Mouse (Mus musculus) kidney, embryonic 16.5 days (tissue): ENCODE measurements at regions not wholly inside any gene's neighbourhood (a gene's known extent, or its start where the extent isn't known, plus 50 kb on each side); places are given as distances from the start of the nearest gene placed in this dataset.

Experiments used
- ATAC-seq: fragments of 200-750 bp; cut with Nextera tagmentation; 2 replicates; pipeline ENCODE4 v1.8.0; 2017; ENCODE audit warnings: moderate TSS enrichment; ENCODE audit not compliant: low FRiP score, low TSS enrichment
- H3K27ac ChIP-seq: fragments of 300-500 bp; sonication (generic); 2 replicates; pipeline ENCODE4 v1.5.1; 2014; ENCODE audit warnings: low read length
- H3K27me3 ChIP-seq: fragments of 300-500 bp; sonication (generic); 2 replicates; pipeline ENCODE4 v1.6.1; 2014; ENCODE audit warnings: low read length, control low read depth, mixed read lengths; ENCODE audit not compliant: insufficient read depth
- H3K36me3 ChIP-seq: fragments of 300-500 bp; sonication (generic); 2 replicates; pipeline ENCODE4 v1.6.1; 2014; ENCODE audit warnings: low read length, control low read depth, mixed read lengths; ENCODE audit not compliant: insufficient read depth
- H3K4me1 ChIP-seq: fragments of 300-500 bp; sonication (generic); 2 replicates; pipeline ENCODE4 v1.6.1; 2014; ENCODE audit warnings: low read length, control low read depth, mixed read lengths; ENCODE audit not compliant: insufficient read depth
- H3K4me2 ChIP-seq: fragments of 300-500 bp; sonication (generic); replicated peaks from 2 replicates; pipeline ENCODE4 v1.6.1; 2014; ENCODE audit warnings: low read depth, low read length
- H3K4me3 ChIP-seq: fragments of 300-500 bp; sonication (generic); 2 replicates; pipeline ENCODE4 v1.5.1; 2014; ENCODE audit warnings: mild to moderate bottlenecking, low read length
- H3K9ac ChIP-seq: fragments of 300-500 bp; sonication (generic); replicated peaks from 2 replicates; pipeline ENCODE4 v1.6.1; 2014; ENCODE audit warnings: low read length
- H3K9me3 ChIP-seq: fragments of 300-500 bp; sonication (generic); 2 replicates; pipeline ENCODE4 v1.6.1; 2016; ENCODE audit warnings: low read length, control low read depth
- WGBS: fragments of 180-500 bp; shearing (Covaris S2); extraction: QIAGEN DNeasy Blood & Tissue Kit; methylation state at CpG from one replicate; pipeline ENCODE4 v1.1.7; 2014; 5-methylcytosine and 5-hydroxymethylcytosine counted together

DNA sequence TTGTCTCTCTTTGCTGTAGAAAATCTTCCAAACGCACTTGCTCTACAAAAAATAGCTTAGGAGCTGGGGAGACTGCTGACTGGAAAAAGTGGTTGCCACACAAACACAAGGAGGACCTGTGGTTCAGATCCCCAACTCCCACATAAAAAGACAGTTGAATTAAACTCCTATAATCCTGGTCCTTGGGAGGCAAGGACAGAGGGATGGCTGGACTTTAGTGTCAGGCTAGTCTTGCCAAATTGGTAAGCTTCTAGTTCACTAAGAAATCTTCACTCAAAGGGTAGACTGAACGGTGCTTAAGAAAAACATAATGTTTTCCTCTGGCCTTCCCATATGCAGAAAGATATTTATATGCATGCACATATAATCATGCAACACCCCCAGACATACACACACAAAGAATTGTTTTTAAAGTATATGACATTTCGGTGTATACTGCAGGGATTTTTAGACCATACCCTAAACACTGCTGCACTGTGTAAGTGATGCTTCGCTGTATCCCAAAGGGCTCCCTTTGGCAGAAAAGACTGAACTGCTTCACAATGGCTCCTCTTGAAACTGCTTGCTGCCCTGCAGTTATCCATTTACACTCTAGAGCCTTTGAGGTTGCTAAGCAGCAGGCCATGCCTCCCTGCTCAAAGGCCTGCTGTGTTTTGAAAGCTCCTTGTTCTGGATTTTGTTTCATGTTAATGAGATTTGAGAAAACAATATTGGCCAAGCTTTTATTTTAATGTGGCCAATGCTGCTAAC, 1299.3 kb downstream of the Zfp704 start:
- Histone ChIP-seq H3K27ac (no peak overlapping the region), H3K9ac (no peak overlapping the region), H3K27me3 (no peaks in the 10 kb centered on the region), H3K4me2 (no peak overlapping the region), H3K9me3 (no peaks in the 10 kb centered on the region), H3K4me1 (no peaks in the 10 kb centered on the region), H3K4me3 (no peak overlapping the region), H3K36me3 (no peaks in the 10 kb centered on the region)
- peak; percentile 81; the same call in 1 of the 2 replicates for ATAC-seq
- 70% methylated on average over 4 of the region's 4 CpGs for WGBS

DNA sequence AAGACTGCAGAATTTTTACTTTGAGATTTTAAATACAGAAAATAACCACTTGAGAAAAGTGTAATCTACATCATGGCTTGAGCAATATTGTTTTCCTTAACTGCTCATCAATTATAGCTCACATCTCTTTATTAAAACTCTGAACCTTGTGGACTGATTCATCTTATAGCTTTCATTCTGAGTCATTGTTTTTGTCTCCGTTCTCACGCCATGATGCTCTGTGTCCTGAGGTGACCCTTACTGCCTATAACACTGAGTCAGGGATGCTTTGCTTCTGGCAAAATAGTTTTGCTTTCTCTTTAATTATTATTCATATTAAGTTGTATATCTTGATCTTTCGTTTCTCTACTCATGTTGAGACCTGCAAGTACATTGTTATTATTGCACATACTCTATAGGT, 1302.6 kb downstream of the Zfp704 start:
- 80% methylated on average over 3 of the region's 3 CpGs for WGBS
- H3K9me3 ChIP-seq, result no peaks in the 10 kb centered on the region
- H3K9ac ChIP-seq, result no peak overlapping the region
- H3K4me2 ChIP-seq, result no peak overlapping the region
- H3K27ac ChIP-seq, result no peak overlapping the region
- no peak for ATAC-seq
- no peak overlapping the region for H3K4me3 ChIP-seq
- H3K36me3 ChIP-seq, result no peaks in the 10 kb centered on the region
- H3K4me1 ChIP-seq, result no peaks in the 10 kb centered on the region
- no peaks in the 10 kb centered on the region for H3K27me3 ChIP-seq

DNA sequence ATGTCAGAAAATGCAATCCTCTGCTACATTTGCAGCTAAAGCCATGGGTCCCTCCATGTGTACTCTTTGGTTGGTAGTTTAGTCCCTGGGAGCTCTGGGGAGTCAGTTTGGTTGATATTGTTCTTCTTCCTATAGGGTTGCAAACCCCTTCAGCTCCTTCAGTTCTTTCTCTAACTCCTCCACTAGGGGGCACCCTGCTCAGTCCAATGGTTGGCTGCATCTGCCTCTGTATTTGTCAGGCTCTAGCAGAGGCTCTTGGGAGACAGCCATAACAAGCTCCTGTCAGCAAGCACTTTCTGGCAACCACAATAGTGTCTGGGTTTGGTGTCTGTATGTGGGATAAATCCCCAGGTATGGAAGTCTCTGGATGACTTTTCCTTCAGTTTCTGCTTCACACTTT, 1305.1 kb downstream of the Zfp704 start:
- H3K36me3 ChIP-seq, result no peaks in the 10 kb centered on the region
- H3K9ac ChIP-seq, result no peak overlapping the region
- no peaks in the 10 kb centered on the region for H3K9me3 ChIP-seq
- H3K4me3 ChIP-seq, result no peak overlapping the region
- no peak overlapping the region for H3K4me2 ChIP-seq
- ATAC-seq, result no peak
- H3K27me3 ChIP-seq, result no peaks in the 10 kb centered on the region
- H3K4me1 ChIP-seq, result no peaks in the 10 kb centered on the region
- H3K27ac ChIP-seq, result no peak overlapping the region

DNA sequence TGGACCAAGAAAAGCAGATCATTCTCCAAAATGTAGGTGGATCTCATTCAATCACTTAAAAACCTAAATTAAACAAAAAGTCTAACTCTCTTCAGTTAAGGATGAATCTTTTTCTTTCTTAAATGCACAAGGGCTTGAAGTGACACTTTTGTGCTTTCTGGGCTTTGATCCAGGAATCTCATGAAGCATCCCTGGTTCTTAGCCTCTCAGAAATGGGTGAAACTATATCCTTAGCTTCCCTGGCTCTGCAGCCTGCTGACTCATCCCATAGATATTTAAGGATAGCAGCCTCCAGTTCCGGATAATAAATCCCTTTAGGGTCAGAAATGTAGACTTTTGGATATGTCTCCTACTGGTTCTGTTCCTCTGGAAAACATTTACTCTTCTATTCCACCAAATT, 1316.8 kb downstream of the Zfp704 start:
- H3K4me3 ChIP-seq, result no peak overlapping the region
- ATAC-seq, result no peak
- no peak overlapping the region for H3K9ac ChIP-seq
- no peaks in the 10 kb centered on the region for H3K4me1 ChIP-seq
- no peak overlapping the region for H3K4me2 ChIP-seq
- no peaks in the 10 kb centered on the region for H3K27me3 ChIP-seq
- H3K36me3 ChIP-seq, result no peaks in the 10 kb centered on the region
- no peaks in the 10 kb centered on the region for H3K9me3 ChIP-seq
- H3K27ac ChIP-seq, result no peak overlapping the region
- WGBS, result 76% methylated on average over 1 of the region's 1 CpGs

DNA sequence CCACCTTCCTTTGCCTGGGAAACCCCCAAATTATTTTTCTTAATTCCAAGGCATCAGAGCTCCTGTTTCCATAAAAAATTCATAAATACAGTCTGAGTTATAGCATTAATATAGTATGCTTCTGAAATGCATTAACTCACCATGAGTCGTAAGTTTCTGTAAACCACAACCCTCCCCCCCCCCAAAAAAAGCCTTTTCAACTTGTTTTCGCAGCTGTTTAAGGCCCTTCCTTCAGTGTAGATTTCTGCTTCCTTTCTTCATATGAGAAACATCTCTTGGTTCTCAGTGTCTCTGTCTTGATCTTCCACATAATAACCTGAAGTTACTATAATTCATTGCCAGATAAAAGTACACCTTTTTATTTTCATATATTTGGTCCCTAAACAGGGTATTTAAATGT, 1320.3 kb downstream of the Zfp704 start:
- H3K4me1 ChIP-seq, result no peaks in the 10 kb centered on the region
- WGBS, result 77% methylated on average over 2 of the region's 2 CpGs
- H3K9me3 ChIP-seq, result no peaks in the 10 kb centered on the region
- no peak for ATAC-seq
- no peaks in the 10 kb centered on the region for H3K27me3 ChIP-seq
- H3K9ac ChIP-seq, result no peak overlapping the region
- H3K4me3 ChIP-seq, result no peak overlapping the region
- H3K4me2 ChIP-seq, result no peak overlapping the region
- no peaks in the 10 kb centered on the region for H3K36me3 ChIP-seq
- H3K27ac ChIP-seq, result no peak overlapping the region

DNA sequence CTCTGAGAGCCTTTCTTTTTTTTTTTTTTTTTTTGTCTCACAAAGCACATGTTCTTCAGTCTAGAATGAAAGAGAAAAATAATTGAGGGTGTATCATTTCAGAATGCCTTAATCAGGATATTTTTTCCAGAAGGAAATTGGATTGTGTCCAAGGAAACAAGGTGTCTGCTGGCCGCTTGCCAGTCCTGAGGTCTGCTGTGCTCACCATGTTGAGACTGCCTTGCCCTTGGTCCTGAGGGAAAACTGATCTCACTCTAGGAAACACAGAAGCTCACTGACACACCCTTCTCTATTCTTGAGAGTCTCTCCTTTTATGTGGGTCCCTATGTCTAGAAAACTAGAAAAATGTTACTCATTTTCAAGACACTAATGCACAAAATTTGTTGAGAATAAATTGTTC, 1321.4 kb downstream of the Zfp704 start:
- no peak for ATAC-seq

DNA sequence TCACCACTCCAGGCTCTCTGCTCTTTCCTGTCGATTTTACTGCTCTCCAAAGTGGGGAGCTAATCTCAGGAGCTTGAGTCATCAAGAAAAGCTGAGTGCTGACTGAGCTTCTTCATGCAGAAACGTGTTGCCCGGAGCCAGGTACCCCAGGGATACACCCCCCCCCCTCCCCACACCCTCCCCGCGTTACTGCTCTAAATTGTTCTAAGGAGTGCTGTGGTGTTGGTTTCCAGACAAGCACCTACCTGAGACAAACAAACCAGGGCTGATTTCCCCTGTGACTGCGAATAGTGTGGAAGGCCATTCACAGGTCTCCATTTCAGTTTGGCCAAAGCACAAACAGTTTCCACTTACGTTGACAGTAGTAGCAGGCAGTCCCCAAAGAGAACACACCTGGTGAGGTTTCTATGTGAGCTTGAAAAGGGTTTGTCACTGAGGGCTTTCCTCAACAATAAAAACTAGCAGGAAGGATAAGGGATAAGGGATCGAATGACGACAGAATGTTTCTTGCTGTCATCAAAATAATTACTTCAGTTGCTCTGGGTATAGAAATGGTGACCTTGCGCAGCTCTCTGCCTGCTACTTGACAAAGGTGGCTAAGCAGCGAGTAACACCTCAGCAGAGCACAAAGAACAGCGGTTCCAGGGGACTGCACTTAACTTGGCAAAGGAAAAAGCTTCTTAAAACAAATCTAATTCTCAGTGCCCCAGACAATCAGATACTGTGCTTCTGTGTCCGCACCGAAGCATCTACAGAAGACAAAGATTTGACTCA, 1325.0 kb downstream of the Zfp704 start:
- H3K9me3 ChIP-seq, result no peaks in the 10 kb centered on the region
- no peak overlapping the region for H3K4me3 ChIP-seq
- H3K9ac ChIP-seq, result no peak overlapping the region
- H3K4me2 ChIP-seq, result no peak overlapping the region
- H3K36me3 ChIP-seq, result no peaks in the 10 kb centered on the region
- ATAC-seq, result no peak
- no peaks in the 10 kb centered on the region for H3K4me1 ChIP-seq
- 57% methylated on average over 14 of the region's 14 CpGs for WGBS
- H3K27ac ChIP-seq, result no peak overlapping the region
- H3K27me3 ChIP-seq, result no peaks in the 10 kb centered on the region

More for the DNA sequence above, 1321.4 kb downstream of the Zfp704 start:
- H3K4me3 ChIP-seq, result no peak overlapping the region
- no peak overlapping the region for H3K4me2 ChIP-seq
- no peak overlapping the region for H3K27ac ChIP-seq
- no peaks in the 10 kb centered on the region for H3K36me3 ChIP-seq
- WGBS, result 54% methylated on average over 1 of the region's 1 CpGs
- no peak overlapping the region for H3K9ac ChIP-seq
- H3K27me3 ChIP-seq, result no peaks in the 10 kb centered on the region
- H3K9me3 ChIP-seq, result no peaks in the 10 kb centered on the region
- no peaks in the 10 kb centered on the region for H3K4me1 ChIP-seq

DNA sequence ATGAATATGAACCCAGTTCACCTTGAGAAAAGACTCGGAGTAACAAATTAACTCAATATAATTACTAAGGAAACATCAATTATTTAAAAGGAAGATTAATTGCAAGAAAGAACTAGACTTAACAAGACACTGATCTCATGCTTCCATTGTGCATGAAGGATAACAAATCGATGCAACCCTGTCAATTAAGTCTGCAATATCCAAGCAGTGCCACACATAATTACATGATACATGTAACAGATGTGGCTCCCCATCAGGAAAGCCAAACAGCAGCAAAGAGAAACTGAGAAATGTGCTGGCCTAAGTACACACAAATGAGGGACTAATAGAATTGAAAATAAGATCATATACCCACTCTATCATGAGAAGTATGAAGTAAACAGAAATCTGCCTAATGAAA, 1327.5 kb downstream of the Zfp704 start:
- WGBS, result 79% methylated on average over 2 of the region's 2 CpGs
- H3K36me3 ChIP-seq, result no peaks in the 10 kb centered on the region
- no peak for ATAC-seq

DNA sequence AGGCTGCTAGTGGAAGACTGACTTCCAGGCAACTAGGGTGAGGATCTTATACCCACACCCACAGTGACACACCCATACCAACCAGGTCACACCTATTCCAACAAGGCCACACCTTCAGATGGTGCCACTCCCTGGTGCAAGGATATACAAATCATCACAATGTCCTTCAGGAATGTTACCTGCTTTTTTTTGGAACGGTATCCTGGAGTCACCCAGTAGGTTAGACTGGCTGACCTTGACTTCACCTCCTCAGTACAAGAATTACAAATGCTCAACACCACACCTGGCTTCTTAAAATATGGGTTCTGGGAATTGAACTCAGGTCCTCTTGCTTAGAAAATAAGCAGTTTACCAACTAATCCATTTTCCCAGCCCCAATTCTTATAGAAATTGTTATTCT, 1333.2 kb downstream of the Zfp704 start:
- Histone ChIP-seq H3K27ac (no peak overlapping the region), H3K36me3 (no peaks in the 10 kb centered on the region), H3K4me1 (no peaks in the 10 kb centered on the region), H3K9me3 (no peaks in the 10 kb centered on the region), H3K9ac (no peak overlapping the region), H3K27me3 (no peaks in the 10 kb centered on the region), H3K4me2 (no peak overlapping the region), H3K4me3 (no peak overlapping the region)
- ATAC-seq, result no peak
- 77% methylated on average over 1 of the region's 1 CpGs for WGBS

More for the DNA sequence above, 1327.5 kb downstream of the Zfp704 start:
- Histone ChIP-seq H3K9ac (no peak overlapping the region), H3K4me1 (no peaks in the 10 kb centered on the region), H3K27ac (no peak overlapping the region), H3K27me3 (no peaks in the 10 kb centered on the region), H3K4me3 (no peak overlapping the region), H3K9me3 (no peaks in the 10 kb centered on the region), H3K4me2 (no peak overlapping the region)

DNA sequence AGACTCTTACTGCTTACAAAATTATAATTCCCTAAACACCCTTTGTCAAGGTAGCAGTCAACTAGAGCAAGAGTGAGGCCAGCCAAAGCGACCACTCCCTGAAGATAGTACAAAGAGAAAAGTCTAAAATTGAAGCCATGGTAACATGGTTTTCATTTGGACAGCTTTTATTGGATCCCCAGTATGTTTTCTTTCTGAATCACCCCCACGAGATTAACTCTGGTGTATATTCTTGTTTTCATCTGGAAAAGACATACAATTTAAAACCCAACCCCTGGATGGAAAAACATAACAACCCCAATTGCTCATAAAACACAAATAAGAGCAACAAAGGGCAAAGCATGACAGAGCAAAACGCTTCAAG, 1339.0 kb downstream of the Zfp704 start:
- no peak overlapping the region for H3K4me2 ChIP-seq
- no peak overlapping the region for H3K9ac ChIP-seq
- 63% methylated on average over 3 of the region's 3 CpGs for WGBS
- no peak overlapping the region for H3K4me3 ChIP-seq
- no peaks in the 10 kb centered on the region for H3K4me1 ChIP-seq
- no peak overlapping the region for H3K27ac ChIP-seq
- H3K36me3 ChIP-seq, result no peaks in the 10 kb centered on the region
- ATAC-seq, result no peak
- H3K27me3 ChIP-seq, result no peaks in the 10 kb centered on the region
- no peaks in the 10 kb centered on the region for H3K9me3 ChIP-seq
